Mouse (Mus musculus): Measurements from ENCODE around the gene Rnf2.
A peak's percentile ranks its signal among the peaks of the same experiment; 100 is the strongest.

Gene Rnf2

GRCm38 (mm10) chr1:151500531-151501361 is at the start of gene Rnf2:
Gene Rnf2 (minus strand): TSS chr1:151500955.
- DNase-seq = peak; percentile 95 to 98

GRCm38 (mm10) chr1:151549794-151550193 is 49.0 kb upstream of the Rnf2 start:
- no peak for DNase-seq

GRCm38 (mm10) chr1:151548896-151549610 is 48.3 kb upstream of the Rnf2 start:
- no peak for DNase-seq

GRCm38 (mm10) chr1:151545571-151545970 is 44.8 kb upstream of the Rnf2 start:
- no peak for DNase-seq

GRCm38 (mm10) chr1:151544581-151544980 is 43.8 kb upstream of the Rnf2 start:
- DNase-seq = no peak

GRCm38 (mm10) chr1:151543796-151544477 is 43.2 kb upstream of the Rnf2 start:
- DNase-seq = no peak

GRCm38 (mm10) chr1:151526701-151527100 is 25.9 kb upstream of the Rnf2 start:
- DNase-seq = no peak

- DNase-seq = peak in 1 of 2 experiments; percentile 9
Measured at GRCm38 (mm10) chr1:151517571-151518250, 17.0 kb upstream of the Rnf2 start.

GRCm38 (mm10) chr1:151516871-151517270 is 16.1 kb upstream of the Rnf2 start:
- no peak for DNase-seq

- DNase-seq = no peak
Measured at GRCm38 (mm10) chr1:151515733-151516132, 15.0 kb upstream of the Rnf2 start.

GRCm38 (mm10) chr1:151514119-151514518 is 13.4 kb upstream of the Rnf2 start:
- no peak for DNase-seq

- DNase-seq = no peak
Measured at GRCm38 (mm10) chr1:151510811-151511210, 10.1 kb upstream of the Rnf2 start.

- DNase-seq = peak; percentile 79 to 81
Measured at GRCm38 (mm10) chr1:151499815-151500501, 797 bp downstream of the Rnf2 start.

- no peak for DNase-seq
Measured at GRCm38 (mm10) chr1:151498381-151498780, 2.4 kb downstream of the Rnf2 start.

GRCm38 (mm10) chr1:151497942-151498341 is 2.8 kb downstream of the Rnf2 start:
- DNase-seq = no peak

- peak; percentile 65 to 75 for DNase-seq
Measured at GRCm38 (mm10) chr1:151497028-151497427, 3.7 kb downstream of the Rnf2 start.

GRCm38 (mm10) chr1:151495635-151496285 is 5.0 kb downstream of the Rnf2 start:
- no peak for DNase-seq

- DNase-seq = peak; percentile 75 to 78
Measured at GRCm38 (mm10) chr1:151494711-151495110, 6.0 kb downstream of the Rnf2 start.

- DNase-seq = no peak
Measured at GRCm38 (mm10) chr1:151493826-151494225, 6.9 kb downstream of the Rnf2 start.

- DNase-seq = peak; percentile 21 to 38
Measured at GRCm38 (mm10) chr1:151492419-151492818, 8.3 kb downstream of the Rnf2 start.

GRCm38 (mm10) chr1:151489806-151490205 is 10.9 kb downstream of the Rnf2 start:
- no peak for DNase-seq

GRCm38 (mm10) chr1:151484754-151485153 is 16.0 kb downstream of the Rnf2 start:
- no peak for DNase-seq

All from cerebellum, postnatal 10 days (tissue).